Mouse (Mus musculus) heart, postnatal 0 days (tissue): ENCODE results near the gene Dad1.

Source experiments
- CTCF ChIP-seq: IDR thresholded peaks from 2 replicates; pipeline ENCODE4 v1.5.1; 2016; ENCODE audit warnings: antibody characterized with exemption, control low read depth, low read depth
- EP300 ChIP-seq: IDR thresholded peaks from 2 replicates; pipeline ENCODE4 v1.6.1; 2016; ENCODE audit warnings: antibody characterized with exemption, low read depth

- TF ChIP-seq CTCF (no peak), EP300 (no peak)
Measured at GRCm38 (mm10) chr14:54224484-54225467, 29.1 kb downstream of the Dad1 start.
